Mouse (Mus musculus): ENCODE results near the gene Pde4b. TPM values are rescaled to one million over a fixed set of nuclear protein-coding genes. Genes with fewer than 3 reads are reported as not detected.

The Pde4b gene
- polyA plus RNA-seq, 1 experiment: 2.7 TPM

GRCm38 (mm10) chr4:102102241-102102640 is 14.9 kb downstream of the Pde4b start:
- Histone ChIP-seq H3K79me2 (ENCODE audit: control insufficient read depth, insufficient read depth) (no peaks in the 10 kb centered on the region), H3ac (ENCODE audit: control insufficient read depth, insufficient read length, low read depth) (no peak overlapping the region), H3K4me3 (ENCODE audit: insufficient read depth, poor library complexity, severe bottlenecking) (no peak overlapping the region), H3K27me3 (ENCODE audit: control insufficient read depth, insufficient read depth, insufficient read length) (peaks cover 3% of the 10 kb centered on the region), H3K36me3 (ENCODE audit: control insufficient read depth, insufficient read depth) (no peaks in the 10 kb centered on the region), H3K79me3 (ENCODE audit: low read depth) (no peaks in the 10 kb centered on the region)
- TF ChIP-seq USF1 (IDR thresholded peaks at IDR 0.05; ENCODE audit: low read depth): no peak
- no peak for TF ChIP-seq CTCF (IDR thresholded peaks at IDR 0.05; ENCODE audit: control insufficient read depth, insufficient read depth, insufficient read length)
- TF ChIP-seq MYOG (IDR thresholded peaks at IDR 0.05; ENCODE audit: control insufficient read depth, extremely low read depth, insufficient read length): no peak
- no peak for TF ChIP-seq MAX (IDR thresholded peaks at IDR 0.05)
- TF ChIP-seq FOSL1 (IDR thresholded peaks at IDR 0.05; ENCODE audit: insufficient read depth, low read length, poor library complexity, severe bottlenecking): no peak

- no peak for TF ChIP-seq CTCF (IDR thresholded peaks at IDR 0.05; ENCODE audit: control insufficient read depth, insufficient read depth, insufficient read length)
- no peak for TF ChIP-seq FOSL1 (IDR thresholded peaks at IDR 0.05; ENCODE audit: insufficient read depth, low read length, poor library complexity, severe bottlenecking)
- no peak for TF ChIP-seq MYOD1 (IDR thresholded peaks at IDR 0.05; ENCODE audit: control insufficient read depth, insufficient read length, low read depth)
- no peak for TF ChIP-seq MAX (IDR thresholded peaks at IDR 0.05)
- no peak for TF ChIP-seq MYOG (IDR thresholded peaks at IDR 0.05; ENCODE audit: control insufficient read depth, extremely low read depth, insufficient read length)
- TF ChIP-seq CEBPB (IDR thresholded peaks at IDR 0.05; ENCODE audit: low read depth): no peak
- no peak for TF ChIP-seq USF1 (IDR thresholded peaks at IDR 0.05; ENCODE audit: low read depth)
- Histone ChIP-seq H3K36me3 (ENCODE audit: control insufficient read depth, insufficient read depth) (no peaks in the 10 kb centered on the region), H3ac (ENCODE audit: control insufficient read depth, insufficient read length, low read depth) (no peak overlapping the region), H3K27me3 (ENCODE audit: control insufficient read depth, insufficient read depth, insufficient read length) (peaks cover under 1% of the 10 kb centered on the region), H3K79me2 (ENCODE audit: control insufficient read depth, insufficient read depth) (no peaks in the 10 kb centered on the region), H3K4me3 (ENCODE audit: insufficient read depth, poor library complexity, severe bottlenecking) (no peak overlapping the region), H3K79me3 (ENCODE audit: low read depth) (no peaks in the 10 kb centered on the region)
Observed at GRCm38 (mm10) chr4:102104534-102105014, 17.2 kb downstream of the Pde4b start.

- no peak overlapping the region for H3ac ChIP-seq (ENCODE audit: control insufficient read depth, insufficient read length, low read depth)
- TF ChIP-seq FOSL1 (IDR thresholded peaks at IDR 0.05; ENCODE audit: insufficient read depth, low read length, poor library complexity, severe bottlenecking) (no peak), USF1 (IDR thresholded peaks at IDR 0.05; ENCODE audit: low read depth) (no peak), MYOG (IDR thresholded peaks at IDR 0.05; ENCODE audit: control insufficient read depth, extremely low read depth, insufficient read length) (no peak)
- H3K79me2 ChIP-seq (ENCODE audit: control insufficient read depth, insufficient read depth): no peaks in the 10 kb centered on the region
- H3K4me3 ChIP-seq (ENCODE audit: insufficient read depth, poor library complexity, severe bottlenecking): no peak overlapping the region
- no peaks in the 10 kb centered on the region for H3K27me3 ChIP-seq (ENCODE audit: control insufficient read depth, insufficient read depth, insufficient read length)
- no peaks in the 10 kb centered on the region for H3K36me3 ChIP-seq (ENCODE audit: control insufficient read depth, insufficient read depth)
- H3K79me3 ChIP-seq (ENCODE audit: low read depth): no peaks in the 10 kb centered on the region
Observed at GRCm38 (mm10) chr4:102106771-102107170, 19.4 kb downstream of the Pde4b start.

- H3K4me3 ChIP-seq (ENCODE audit: insufficient read depth, poor library complexity, severe bottlenecking): no peak overlapping the region
- no peak overlapping the region for H3ac ChIP-seq (ENCODE audit: control insufficient read depth, insufficient read length, low read depth)
- H3K79me2 ChIP-seq (ENCODE audit: control insufficient read depth, insufficient read depth): no peaks in the 10 kb centered on the region
- no peaks in the 10 kb centered on the region for H3K36me3 ChIP-seq (ENCODE audit: control insufficient read depth, insufficient read depth)
- no peaks in the 10 kb centered on the region for H3K79me3 ChIP-seq (ENCODE audit: low read depth)
- H3K27me3 ChIP-seq (ENCODE audit: control insufficient read depth, insufficient read depth, insufficient read length): peaks cover 4% of the 10 kb centered on the region
- TF ChIP-seq CTCF (IDR thresholded peaks at IDR 0.05; ENCODE audit: control insufficient read depth, insufficient read depth, insufficient read length): no peak
- TF ChIP-seq MYOG (IDR thresholded peaks at IDR 0.05; ENCODE audit: control insufficient read depth, extremely low read depth, insufficient read length): no peak
- TF ChIP-seq USF1 (IDR thresholded peaks at IDR 0.05; ENCODE audit: low read depth): no peak
- TF ChIP-seq MAX (IDR thresholded peaks at IDR 0.05): no peak
- no peak for TF ChIP-seq CEBPB (IDR thresholded peaks at IDR 0.05; ENCODE audit: low read depth)
- TF ChIP-seq MYOD1 (IDR thresholded peaks at IDR 0.05; ENCODE audit: control insufficient read depth, insufficient read length, low read depth): no peak
- TF ChIP-seq FOSL1 (IDR thresholded peaks at IDR 0.05; ENCODE audit: insufficient read depth, low read length, poor library complexity, severe bottlenecking): no peak
Observed at GRCm38 (mm10) chr4:102119454-102119853, 32.1 kb downstream of the Pde4b start.

GRCm38 (mm10) chr4:102136366-102136849 is 49.1 kb downstream of the Pde4b start:
- Histone ChIP-seq H3K79me3 (ENCODE audit: low read depth) (no peaks in the 10 kb centered on the region), H3K4me3 (ENCODE audit: insufficient read depth, poor library complexity, severe bottlenecking) (no peak overlapping the region), H3ac (ENCODE audit: control insufficient read depth, insufficient read length, low read depth) (no peak overlapping the region), H3K79me2 (ENCODE audit: control insufficient read depth, insufficient read depth) (no peaks in the 10 kb centered on the region), H3K27me3 (ENCODE audit: control insufficient read depth, insufficient read depth, insufficient read length) (no peaks in the 10 kb centered on the region), H3K36me3 (ENCODE audit: control insufficient read depth, insufficient read depth) (no peaks in the 10 kb centered on the region)
- TF ChIP-seq USF1 (IDR thresholded peaks at IDR 0.05; ENCODE audit: low read depth) (no peak), CTCF (IDR thresholded peaks at IDR 0.05; ENCODE audit: control insufficient read depth, insufficient read depth, insufficient read length) (no peak), MYOG (IDR thresholded peaks at IDR 0.05; ENCODE audit: control insufficient read depth, extremely low read depth, insufficient read length) (no peak), MYOD1 (IDR thresholded peaks at IDR 0.05; ENCODE audit: control insufficient read depth, insufficient read length, low read depth) (no peak), MAX (IDR thresholded peaks at IDR 0.05) (no peak), FOSL1 (IDR thresholded peaks at IDR 0.05; ENCODE audit: insufficient read depth, low read length, poor library complexity, severe bottlenecking) (no peak), CEBPB (IDR thresholded peaks at IDR 0.05; ENCODE audit: low read depth) (no peak)

- H3K79me3 ChIP-seq (ENCODE audit: low read depth): no peaks in the 10 kb centered on the region
- H3K27me3 ChIP-seq (ENCODE audit: control insufficient read depth, insufficient read depth, insufficient read length): no peaks in the 10 kb centered on the region
- H3K4me3 ChIP-seq (ENCODE audit: insufficient read depth, poor library complexity, severe bottlenecking): no peak overlapping the region
- TF ChIP-seq USF1 (IDR thresholded peaks at IDR 0.05; ENCODE audit: low read depth): no peak
- TF ChIP-seq MAX (IDR thresholded peaks at IDR 0.05): no peak
- TF ChIP-seq FOSL1 (IDR thresholded peaks at IDR 0.05; ENCODE audit: insufficient read depth, low read length, poor library complexity, severe bottlenecking): no peak
- H3ac ChIP-seq (ENCODE audit: control insufficient read depth, insufficient read length, low read depth): no peak overlapping the region
- H3K79me2 ChIP-seq (ENCODE audit: control insufficient read depth, insufficient read depth): no peaks in the 10 kb centered on the region
- no peaks in the 10 kb centered on the region for H3K36me3 ChIP-seq (ENCODE audit: control insufficient read depth, insufficient read depth)
Observed at GRCm38 (mm10) chr4:102138346-102138745, 51.0 kb downstream of the Pde4b start.

Data from C2C12 (cell line).